ENCODE assay signal across 27 mouse cellular contexts in the genomic region with DNA sequence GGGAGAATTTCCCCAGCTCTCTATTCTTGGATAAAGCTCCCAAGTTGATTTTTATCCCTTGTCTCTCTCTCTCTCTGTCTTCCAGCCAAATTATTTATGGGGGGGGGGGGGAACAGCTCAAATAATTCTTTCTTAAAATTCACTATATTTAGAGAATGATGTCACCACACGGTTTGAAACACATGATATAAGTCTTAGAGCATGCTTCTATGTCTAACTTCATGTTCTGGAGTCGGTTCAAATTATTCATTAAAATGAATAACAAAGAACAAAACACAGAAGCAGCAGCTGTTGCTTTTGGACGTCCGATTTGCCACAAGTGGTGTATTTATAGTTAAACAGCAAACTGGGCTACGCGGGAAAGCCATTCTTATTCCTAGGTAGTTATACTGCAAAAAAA.
DNase-seq lines count a peak whose midpoint lies in the region; ATAC-seq and TF ChIP-seq lines count a peak whose summit lies in the region.
"Had no signal": no experiment of that assay in that cellular context is flagged by ENCODE, and none has a peak within 500 bp of the region (broad histone marks: within the 10 kb centered on the region; RNA-seq: fewer than 3 reads in every experiment).

No protein-coding gene starts in this region.

- H3K4me3 ChIP-seq in heart, adult 2 months, result no peak overlapping the region
- no peak overlapping the region for H3K4me3 ChIP-seq in heart, postnatal 0 days (ENCODE audit: low read depth, low read length)
- no peak overlapping the region for H3K4me3 ChIP-seq in stomach, embryonic 15.5 days (replicated peaks)
- no peak overlapping the region for H3K4me3 ChIP-seq in stomach, postnatal 0 days (ENCODE audit: low read depth, low read length)
- H3K4me3 ChIP-seq: hindbrain, embryonic 12.5 days; midbrain, embryonic 15.5 days; neural tube, embryonic 13.5 days had no signal

- peaks cover 36% of the 10 kb centered on the region for H3K4me1 ChIP-seq in heart, adult 2 months (ENCODE audit: control insufficient read depth, insufficient read depth, low read length)
- H3K4me1 ChIP-seq in heart, postnatal 0 days (ENCODE audit: control insufficient read depth, insufficient read depth), result peaks cover 48% of the 10 kb centered on the region
- peaks cover 33% of the 10 kb centered on the region for H3K4me1 ChIP-seq in stomach, embryonic 15.5 days
- peaks cover 10% of the 10 kb centered on the region for H3K4me1 ChIP-seq in stomach, postnatal 0 days (replicated peaks; ENCODE audit: control insufficient read depth, insufficient read depth)

- H3K36me3 ChIP-seq in heart, adult 2 months (ENCODE audit: control insufficient read depth, insufficient read depth, low read length), result peaks cover 26% of the 10 kb centered on the region
- no peaks in the 10 kb centered on the region for H3K36me3 ChIP-seq in heart, postnatal 0 days (replicated peaks; ENCODE audit: control insufficient read depth, insufficient read depth, low read length)
- H3K36me3 ChIP-seq in stomach, embryonic 15.5 days, result no peaks in the 10 kb centered on the region
- no peaks in the 10 kb centered on the region for H3K36me3 ChIP-seq in stomach, postnatal 0 days (ENCODE audit: control insufficient read depth, insufficient read depth, low read length)
- H3K36me3 ChIP-seq: G1E; hindbrain, embryonic 12.5 days; midbrain, embryonic 15.5 days; neural tube, embryonic 13.5 days had no signal

- no peak overlapping the region for H3K9ac ChIP-seq in heart, adult 2 months (ENCODE audit: low read depth, low read length)
- no peak overlapping the region for H3K9ac ChIP-seq in heart, postnatal 0 days (replicated peaks; ENCODE audit: low read depth, low read length)
- no peak overlapping the region for H3K9ac ChIP-seq in stomach, embryonic 15.5 days
- H3K9ac ChIP-seq in stomach, postnatal 0 days (ENCODE audit: low read length), result no peak overlapping the region
- H3K9ac ChIP-seq: hindbrain, embryonic 12.5 days; liver, embryonic 14.5 days; lung, embryonic 14.5 days; midbrain, embryonic 15.5 days; neural tube, embryonic 13.5 days had no signal

- H3K4me2 ChIP-seq in heart, postnatal 0 days (ENCODE audit: low read depth, low read length), result no peak overlapping the region
- H3K4me2 ChIP-seq in stomach, embryonic 15.5 days, result no peak overlapping the region
- H3K4me2 ChIP-seq in stomach, postnatal 0 days (replicated peaks; ENCODE audit: low read depth), result no peak overlapping the region
- H3K4me2 ChIP-seq: hindbrain, embryonic 12.5 days; lung, embryonic 14.5 days; midbrain, embryonic 15.5 days; neural tube, embryonic 13.5 days had no signal

- no peak for TF ChIP-seq CTCF in heart, adult 2 months (IDR thresholded peaks at IDR 0.05)
- no peak for TF ChIP-seq CTCF in heart, postnatal 0 days (IDR thresholded peaks at IDR 0.05; ENCODE audit: low read depth)
- no peak for TF ChIP-seq CTCF in stomach, postnatal 0 days (IDR thresholded peaks at IDR 0.05; ENCODE audit: low read depth)

- intact Hi-C loops in heart, adult 2 months (cut with DNase I), result loop anchor here (2.0 to 5.0 kb wide), 2 partner anchors 34 to 52 kb away; no protein-coding TSS in a partner anchor
- intact Hi-C loops in heart, postnatal 14 days (cut with DNase I), result no loop called here

- no peak for ATAC-seq in heart, postnatal 0 days (ENCODE audit: insufficient read depth, low read depth)
- ATAC-seq in stomach, embryonic 15.5 days (ENCODE audit: insufficient read depth, low FRiP score, low read depth), result no peak
- no peak for ATAC-seq in stomach, postnatal 0 days (ENCODE audit: low FRiP score, low TSS enrichment)
- ATAC-seq: inflammation-experienced regulatory T-cells, adult 6 months had no signal

- 6% methylated on average over 6 of the region's 6 CpGs for WGBS in heart, adult 2 months
- 17% methylated on average over 6 of the region's 6 CpGs for WGBS in heart, postnatal 0 days
- 33% methylated on average over 6 of the region's 6 CpGs for WGBS in stomach, embryonic 15.5 days
- WGBS in stomach, postnatal 0 days, result 35% methylated on average over 6 of the region's 6 CpGs

- no peak for TF ChIP-seq POLR2A in heart, adult 2 months (IDR thresholded peaks at IDR 0.05; ENCODE audit: insufficient read depth, low read depth, low read length)

- no peaks in the 10 kb centered on the region for H3K27me3 ChIP-seq in heart, adult 2 months (ENCODE audit: control insufficient read depth, insufficient read depth, low read length)
- no peaks in the 10 kb centered on the region for H3K27me3 ChIP-seq in heart, postnatal 0 days (ENCODE audit: control insufficient read depth, insufficient read depth, low read length)
- no peaks in the 10 kb centered on the region for H3K27me3 ChIP-seq in stomach, embryonic 15.5 days (replicated peaks)
- no peaks in the 10 kb centered on the region for H3K27me3 ChIP-seq in stomach, postnatal 0 days (ENCODE audit: control insufficient read depth, insufficient read depth, low read length)
- H3K27me3 ChIP-seq: CH12.LX; hindbrain, embryonic 12.5 days; midbrain, embryonic 15.5 days; neural tube, embryonic 13.5 days had no signal

- TF ChIP-seq EP300 in heart, adult 2 months (IDR thresholded peaks at IDR 0.05; ENCODE audit: insufficient read depth, low read depth, low read length), result no peak
- no peak for TF ChIP-seq EP300 in heart, postnatal 0 days (IDR thresholded peaks at IDR 0.05; ENCODE audit: low read depth)
- TF ChIP-seq EP300 in stomach, postnatal 0 days (optimal IDR thresholded peaks at IDR 0.05), result no peak

- peaks cover 1% of the 10 kb centered on the region for H3K79me2 ChIP-seq in heart, adult 2 months (replicated peaks; ENCODE audit: control insufficient read depth, insufficient read depth, low read length)

- H3K9me3 ChIP-seq in heart, postnatal 0 days (replicated peaks; ENCODE audit: control insufficient read depth, low read length), result no peaks in the 10 kb centered on the region
- no peaks in the 10 kb centered on the region for H3K9me3 ChIP-seq in stomach, embryonic 15.5 days
- H3K9me3 ChIP-seq in stomach, postnatal 0 days (ENCODE audit: control insufficient read depth, low read length), result no peaks in the 10 kb centered on the region
- H3K9me3 ChIP-seq: G1E; hindbrain, embryonic 12.5 days; midbrain, embryonic 15.5 days; neural tube, embryonic 13.5 days had no signal

- peak overlapping the region; percentile 97 for H3K27ac ChIP-seq in heart, adult 2 months
- peak overlapping the region; percentile 50 for H3K27ac ChIP-seq in heart, postnatal 0 days (ENCODE audit: low read depth)
- peak overlapping the region; percentile 64 for H3K27ac ChIP-seq in stomach, embryonic 15.5 days
- H3K27ac ChIP-seq in stomach, postnatal 0 days (replicated peaks), result no peak overlapping the region
- H3K27ac ChIP-seq: hindbrain, embryonic 12.5 days; liver, embryonic 14.5 days; midbrain, embryonic 15.5 days had no signal

- no peak for DNase-seq in heart, adult 2 months
- DNase-seq in heart, adult 18-20 months, result no peak
- peak; percentile 64 for DNase-seq in heart, postnatal 0 days (ENCODE audit: low spot score)
- DNase-seq in heart, postnatal 14 days, result no peak
- no peak for DNase-seq in stomach, postnatal 0 days (ENCODE audit: low spot score)
- DNase-seq in spleen, postnatal 14 days (ENCODE audit: low spot score in 2 of 2), result no peak
- DNase-seq: adrenal gland, adult 2 months; B cell, adult 2 months; cerebellum, adult 11 months; cerebellum, adult 9-11 months; gastrocnemius, postnatal 10 days; kidney, adult 18-20 months; lung, embryonic 14.5 days; lung, postnatal 4 days; retina, postnatal 1 day; right cerebral cortex, postnatal 25 days; spleen, adult 18-20 months; thymus, adult 2 months; thymus, postnatal 4 days had no signal
